Comparison of ENCODE assay signal across 8 mouse cellular contexts in the genomic region with DNA sequence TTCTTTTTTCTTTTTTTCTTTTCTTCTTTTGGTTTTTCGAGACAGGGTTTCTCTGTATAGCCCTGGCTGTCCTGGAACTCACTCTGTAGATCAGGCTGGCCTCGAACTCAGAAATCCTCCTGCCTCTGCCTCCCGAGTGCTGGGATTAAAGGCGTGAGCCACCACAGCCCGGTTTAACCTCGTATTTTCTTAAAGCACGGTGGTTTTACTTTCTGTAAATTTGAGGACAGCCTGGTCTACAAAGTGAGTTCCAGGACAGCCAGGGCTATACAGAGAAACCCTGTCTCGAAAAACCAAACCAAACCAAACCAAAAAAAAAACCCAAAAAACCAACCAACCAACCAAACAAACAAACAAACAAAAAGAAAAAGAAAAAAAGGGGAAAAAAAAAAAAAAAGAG. TPM values are rescaled to one million over a fixed set of nuclear protein-coding genes. Genes with fewer than 3 reads are reported as not detected.
DNase-seq lines count a peak whose midpoint lies in the region; ATAC-seq and TF ChIP-seq lines count a peak whose summit lies in the region.
"Not testable (repeated sequence)": the region's sequence is repeated elsewhere in the genome, so short reads cannot be mapped to it uniquely, and the experiment has no call there.
"Had no signal": no experiment of that assay in that cellular context is flagged by ENCODE, and none has a peak within 500 bp of the region (broad histone marks: within the 10 kb centered on the region; RNA-seq: fewer than 3 reads in every experiment).

No protein-coding gene starts in this region.

- not testable (repeated sequence) for TF ChIP-seq CTCF in cerebellum, adult 2 months (IDR thresholded peaks at IDR 0.05; ENCODE audit: borderline replicate concordance, insufficient read depth, low read depth, low read length); intestine, postnatal 0 days (IDR thresholded peaks at IDR 0.05; ENCODE audit: low read depth); liver, adult 2 months (IDR thresholded peaks at IDR 0.05; ENCODE audit: low read depth, low read length)

- not testable (repeated sequence) for H3K4me1 ChIP-seq in cerebellum, adult 2 months (ENCODE audit: control insufficient read depth, insufficient read depth, low read length); forebrain, embryonic 13.5 days; heart, embryonic 16.5 days (ENCODE audit: control insufficient read depth, insufficient read depth, low read length); intestine, postnatal 0 days (replicated peaks; ENCODE audit: control insufficient read depth, insufficient read depth, low read length); liver, adult 2 months (ENCODE audit: control insufficient read depth, insufficient read depth, low read length); neural tube, embryonic 14.5 days (ENCODE audit: control insufficient read depth, insufficient read depth, low read length)

- H3K27me3 ChIP-seq in cerebellum, adult 2 months (ENCODE audit: control insufficient read depth, insufficient read depth, low read length); forebrain, embryonic 13.5 days; heart, embryonic 16.5 days (ENCODE audit: control insufficient read depth, insufficient read depth, low read length); intestine, postnatal 0 days (replicated peaks; ENCODE audit: control insufficient read depth, insufficient read depth, low read length); liver, adult 2 months (ENCODE audit: control insufficient read depth, insufficient read depth, low read length); neural tube, embryonic 14.5 days (ENCODE audit: control insufficient read depth, insufficient read depth, low read length): not testable (repeated sequence)

- not testable (repeated sequence) for H3K9ac ChIP-seq in forebrain, embryonic 13.5 days; heart, embryonic 16.5 days (ENCODE audit: low read length); intestine, postnatal 0 days (ENCODE audit: low read depth, low read length); liver, adult 2 months (ENCODE audit: low read depth, low read length); neural tube, embryonic 14.5 days (replicated peaks; ENCODE audit: low read depth, low read length)

- not testable (repeated sequence) for H3K9me3 ChIP-seq in forebrain, embryonic 13.5 days (replicated peaks); heart, embryonic 16.5 days (replicated peaks; ENCODE audit: control insufficient read depth, low read length); intestine, postnatal 0 days (ENCODE audit: control insufficient read depth); neural tube, embryonic 14.5 days (ENCODE audit: control insufficient read depth, low read length)

- peak overlapping the region; percentile 78 for H3K4me2 ChIP-seq in forebrain, embryonic 13.5 days
- peak overlapping the region; percentile 85 for H3K4me2 ChIP-seq in heart, embryonic 16.5 days (ENCODE audit: low read depth, low read length)
- H3K4me2 ChIP-seq in intestine, postnatal 0 days (replicated peaks; ENCODE audit: low read depth) = peak overlapping the region; percentile 78; the same call in 1 of the 2 replicates
- peak overlapping the region; percentile 72; the same call in 1 of the 2 replicates for H3K4me2 ChIP-seq in neural tube, embryonic 14.5 days (ENCODE audit: low read depth, low read length)

- peak overlapping the region; percentile 86 for H3K4me3 ChIP-seq in cerebellum, adult 2 months (replicated peaks; ENCODE audit: insufficient read depth, low read depth, low read length)
- peak overlapping the region; percentile 76 for H3K4me3 ChIP-seq in forebrain, embryonic 13.5 days
- H3K4me3 ChIP-seq in heart, embryonic 16.5 days (ENCODE audit: low read length) = peak overlapping the region; percentile 58
- H3K4me3 ChIP-seq in intestine, postnatal 0 days (ENCODE audit: low read depth, low read length) = peak overlapping the region; percentile 76
- peak overlapping the region; percentile 65; the same call in 1 of the 2 replicates for H3K4me3 ChIP-seq in liver, adult 2 months (ENCODE audit: insufficient read depth, low read depth, low read length)
- peak overlapping the region; percentile 75; the same call in 1 of the 2 replicates for H3K4me3 ChIP-seq in macrophage (ENCODE audit: inconsistent target)
- H3K4me3 ChIP-seq in neural tube, embryonic 14.5 days (ENCODE audit: low read depth, low read length) = peak overlapping the region; percentile 68

- H3K79me2 ChIP-seq in liver, adult 2 months (ENCODE audit: control insufficient read depth, insufficient read depth, low read length); macrophage (ENCODE audit: inconsistent target): not testable (repeated sequence)

- DNase-seq in cerebellum, adult 2 months; liver, adult 2 months (ENCODE audit: extremely low read depth, low read depth, low spot score): not testable (repeated sequence)

- 60% methylated on average over 8 of the region's 8 CpGs for whole genome bisulfite sequencing in cerebellum, adult 2 months
- WGBS in forebrain, embryonic 13.5 days = 60% methylated on average over 8 of the region's 8 CpGs
- WGBS in heart, embryonic 16.5 days = 74% methylated on average over 8 of the region's 8 CpGs
- 74% methylated on average over 8 of the region's 8 CpGs for WGBS in intestine, postnatal 0 days
- 65% methylated on average over 8 of the region's 8 CpGs for WGBS in liver, adult 2 months
- WGBS in macrophage (ENCODE audit: missing documents) = 70% methylated on average over 6 of the region's 8 CpGs
- WGBS in neural tube, embryonic 14.5 days = 68% methylated on average over 8 of the region's 8 CpGs

- H3K27ac ChIP-seq in cerebellum, adult 2 months (ENCODE audit: insufficient read depth, low read length); forebrain, embryonic 13.5 days; heart, embryonic 16.5 days (ENCODE audit: low read length); intestine, postnatal 0 days (ENCODE audit: low read depth, low read length); liver, adult 2 months (replicated peaks; ENCODE audit: insufficient read depth, low read depth, low read length); macrophage; neural tube, embryonic 14.5 days (ENCODE audit: low read depth, low read length): not testable (repeated sequence)

- ATAC-seq in forebrain, embryonic 13.5 days; heart, embryonic 16.5 days (replicated peaks; ENCODE audit: extremely low read depth, insufficient read depth, low FRiP score); intestine, postnatal 0 days; neural tube, embryonic 14.5 days (ENCODE audit: low read depth): not testable (repeated sequence)

- H3K36me3 ChIP-seq in forebrain, embryonic 13.5 days (ENCODE audit: poor library complexity, severe bottlenecking); heart, embryonic 16.5 days (ENCODE audit: control insufficient read depth, insufficient read depth); intestine, postnatal 0 days (ENCODE audit: control insufficient read depth, insufficient read depth); liver, adult 2 months (ENCODE audit: control insufficient read depth, insufficient read depth, low read length); macrophage (ENCODE audit: inconsistent target); neural tube, embryonic 14.5 days (ENCODE audit: control insufficient read depth, insufficient read depth, low read length): not testable (repeated sequence)

- not testable (repeated sequence) for TF ChIP-seq POLR2A in cerebellum, adult 2 months (IDR thresholded peaks at IDR 0.05; ENCODE audit: borderline replicate concordance, insufficient read depth, low read length); liver, adult 2 months (IDR thresholded peaks at IDR 0.05; ENCODE audit: extremely low read depth, insufficient read depth, low read length)

RNA-seq across cellular contexts. Expression of a gene that starts 13.2 kb away (rescaled TPM):
- polyA plus RNA-seq in cerebellum, adult 2 months (2012; rRNA removed) = 0.51 and 0.75 TPM in 2 replicates
- 0.24 TPM in 1 of 2 replicates, not detected in the other for polyA plus RNA-seq in forebrain, embryonic 13.5 days (2015; fragmentation: Nextera tagmentation; extraction: Ambion mirVana)
- 0.67 and 1.7 TPM in 2 replicates for polyA plus RNA-seq in heart, embryonic 16.5 days (2015; fragmentation: Nextera tagmentation; extraction: Ambion mirVana)
- polyA plus RNA-seq in intestine, postnatal 0 days (2015; fragmentation: Nextera tagmentation; extraction: Ambion mirVana) = 0.40 TPM in 1 of 2 replicates, not detected in the other
- 588 and 626 TPM in 2 replicates for total RNA-seq in liver, adult 2 months (2014; rRNA removed)
- polyA plus RNA-seq in liver, adult 2 months (2012; rRNA removed) = 835 and 840 TPM in 2 replicates
- 1 to 10 TPM in 3 of 26 experiments, under 1 TPM in 4, not detected in 19; 0.19 to 1.5 (median 0.80) TPM for total RNA-seq in macrophage (2018; cell fraction: chromatin; rRNA removed)
- total RNA-seq in macrophage (2018; cell fraction: cytosol; rRNA removed) = under 1 TPM in 17 of 26 experiments, not detected in 9; 0.05 to 0.43 (median 0.24) TPM
- total RNA-seq in macrophage (2018; cell fraction: nucleus; rRNA removed) = 1 to 10 TPM in 3 of 26 experiments, under 1 TPM in 15, not detected in 8; 0.26 to 2.4 (median 0.62) TPM
- polyA plus RNA-seq in macrophage (2018) = 0.53 to 0.67 TPM (median 0.56 TPM) in 3 replicates
- 0.16 TPM in 1 of 2 replicates, not detected in the other for polyA plus RNA-seq in neural tube, embryonic 14.5 days (2014; fragmentation: Nextera tagmentation; extraction: Ambion mirVana)
- total RNA-seq: gastrocnemius, postnatal 14 days had no signal

Comparison
In these comparisons a context has a peak if more than half of its experiments do, and no peak if none do; other contexts are left out.
1. RNA of a gene that starts 13.2 kb away (polyA plus RNA-seq): 835 to 840 TPM in liver, adult 2 months; 0.67 to 1.7 TPM in heart, embryonic 16.5 days, 0.51 to 0.75 TPM in cerebellum, adult 2 months, 0.53 to 0.67 TPM in macrophage, 0.40 TPM in intestine, postnatal 0 days, 0.16 TPM in neural tube, embryonic 14.5 days and 0.24 TPM in forebrain, embryonic 13.5 days; every median in the first group is over 100 times any median in the second.
2. Peak in every context shown above with its lines, with median percentiles within 50 percentile points of each other: H3K4me3 ChIP-seq and H3K4me2 ChIP-seq.